Mouse (Mus musculus) kidney, adult 2 months (tissue): ENCODE measurements around the gene Pde3a.

ENCODE experiments used
- CTCF ChIP-seq: fragments of 200-500 bp; conservative IDR thresholded peaks from 2 replicates; pipeline ENCODE4 v1.5.1; 2011; ENCODE audit warnings: low read depth, mild to moderate bottlenecking, control low read depth, low read length, moderate library complexity, mixed read lengths; ENCODE audit not compliant: insufficient read depth, insufficient read length
- POLR2A ChIP-seq: fragments of 200-500 bp; IDR thresholded peaks from one replicate; pipeline ENCODE4 v1.6.1; 2011; ENCODE audit warnings: low read depth, low read length, control low read depth

DNA sequence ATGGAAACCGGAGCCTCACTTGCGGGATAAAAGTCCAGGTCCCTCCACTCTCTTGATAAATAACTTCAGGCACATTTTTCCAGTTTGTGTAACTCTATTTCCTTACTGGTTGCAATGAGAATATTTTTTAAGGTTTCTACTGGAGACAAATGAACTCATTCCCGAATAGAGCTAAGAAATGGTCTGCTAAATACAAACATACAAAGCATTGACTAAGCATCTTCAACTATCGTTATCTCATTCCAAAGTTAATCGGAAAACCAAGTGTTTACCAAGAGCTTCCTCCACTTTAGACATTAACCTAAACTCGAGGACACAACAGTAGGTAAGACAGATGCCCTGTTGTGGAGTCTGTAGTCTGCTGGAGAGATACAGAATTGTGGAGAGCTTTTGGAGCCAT is 41.5 kb upstream of the Pde3a start:
- TF ChIP-seq POLR2A (no peak), CTCF (no peak)
